Mouse (Mus musculus): ENCODE results near the gene Dip2b.
A peak's percentile ranks its signal among the peaks of the same experiment; 100 is the strongest.

Dip2b gene

GRCm38 (mm10) chr15:100083882-100084281 lies 45.4 kb downstream of the Dip2b start:
- no peak for DNase-seq (ENCODE audit: low read depth, low spot score)

GRCm38 (mm10) chr15:100084882-100085281 lies 46.4 kb downstream of the Dip2b start:
- no peak for DNase-seq (ENCODE audit: low read depth, low spot score)

- DNase-seq (ENCODE audit: low read depth, low spot score), result peak; percentile 69
These were observed 49.6 kb downstream of the Dip2b start for GRCm38 (mm10) chr15:100088021-100088420.

GRCm38 (mm10) chr15:100089645-100090053 lies 51.2 kb downstream of the Dip2b start:
- DNase-seq (ENCODE audit: low read depth, low spot score), result peak; percentile 75

GRCm38 (mm10) chr15:100091818-100092217 lies 53.4 kb downstream of the Dip2b start:
- DNase-seq (ENCODE audit: low read depth, low spot score), result no peak

GRCm38 (mm10) chr15:100092258-100092657 lies 53.8 kb downstream of the Dip2b start:
- peak; percentile 85 for DNase-seq (ENCODE audit: low read depth, low spot score)

GRCm38 (mm10) chr15:100096587-100097428 lies 58.3 kb downstream of the Dip2b start:
- DNase-seq (ENCODE audit: low read depth, low spot score), result peak; percentile 66

GRCm38 (mm10) chr15:100100336-100100735 lies 61.9 kb downstream of the Dip2b start:
- no peak for DNase-seq (ENCODE audit: low read depth, low spot score)

GRCm38 (mm10) chr15:100101206-100101605 lies 62.7 kb downstream of the Dip2b start:
- DNase-seq (ENCODE audit: low read depth, low spot score), result no peak

GRCm38 (mm10) chr15:100104126-100104525 lies 65.7 kb downstream of the Dip2b start:
- no peak for DNase-seq (ENCODE audit: low read depth, low spot score)

- peak; percentile 86 for DNase-seq (ENCODE audit: low read depth, low spot score)
These were observed 69.8 kb downstream of the Dip2b start for GRCm38 (mm10) chr15:100108071-100108782.

- peak; percentile 81 for DNase-seq (ENCODE audit: low read depth, low spot score)
These were observed 71.5 kb downstream of the Dip2b start for GRCm38 (mm10) chr15:100109916-100110315.

GRCm38 (mm10) chr15:100111891-100112290 lies 73.4 kb downstream of the Dip2b start:
- DNase-seq (ENCODE audit: low read depth, low spot score), result no peak

- DNase-seq (ENCODE audit: low read depth, low spot score), result no peak
These were observed 74.0 kb downstream of the Dip2b start for GRCm38 (mm10) chr15:100112309-100112966.

- peak; percentile 52 for DNase-seq (ENCODE audit: low read depth, low spot score)
These were observed 75.1 kb downstream of the Dip2b start for GRCm38 (mm10) chr15:100113343-100114275.

GRCm38 (mm10) chr15:100115416-100115815 lies 77.0 kb downstream of the Dip2b start:
- DNase-seq (ENCODE audit: low read depth, low spot score), result peak; percentile 54

GRCm38 (mm10) chr15:100116325-100116724 lies 77.9 kb downstream of the Dip2b start:
- peak; percentile 73 for DNase-seq (ENCODE audit: low read depth, low spot score)

- DNase-seq (ENCODE audit: low read depth, low spot score), result no peak
These were observed 80.8 kb downstream of the Dip2b start for GRCm38 (mm10) chr15:100119225-100119788.

GRCm38 (mm10) chr15:100121437-100121836 lies 83.0 kb downstream of the Dip2b start:
- no peak for DNase-seq (ENCODE audit: low read depth, low spot score)

- DNase-seq (ENCODE audit: low read depth, low spot score), result no peak
These were observed 85.4 kb downstream of the Dip2b start for GRCm38 (mm10) chr15:100123867-100124266.

GRCm38 (mm10) chr15:100125245-100125644 lies 86.8 kb downstream of the Dip2b start:
- DNase-seq (ENCODE audit: low read depth, low spot score), result no peak

Data from brain, adult 2 months (tissue).